Mouse (Mus musculus): ENCODE results near the gene Erg. TPM values are rescaled to one million over a fixed set of nuclear protein-coding genes. Genes with fewer than 3 reads are reported as not detected.

Erg gene
- polyA plus RNA-seq, 1 experiment from 2014 or later, result 0.75 TPM

DNA sequence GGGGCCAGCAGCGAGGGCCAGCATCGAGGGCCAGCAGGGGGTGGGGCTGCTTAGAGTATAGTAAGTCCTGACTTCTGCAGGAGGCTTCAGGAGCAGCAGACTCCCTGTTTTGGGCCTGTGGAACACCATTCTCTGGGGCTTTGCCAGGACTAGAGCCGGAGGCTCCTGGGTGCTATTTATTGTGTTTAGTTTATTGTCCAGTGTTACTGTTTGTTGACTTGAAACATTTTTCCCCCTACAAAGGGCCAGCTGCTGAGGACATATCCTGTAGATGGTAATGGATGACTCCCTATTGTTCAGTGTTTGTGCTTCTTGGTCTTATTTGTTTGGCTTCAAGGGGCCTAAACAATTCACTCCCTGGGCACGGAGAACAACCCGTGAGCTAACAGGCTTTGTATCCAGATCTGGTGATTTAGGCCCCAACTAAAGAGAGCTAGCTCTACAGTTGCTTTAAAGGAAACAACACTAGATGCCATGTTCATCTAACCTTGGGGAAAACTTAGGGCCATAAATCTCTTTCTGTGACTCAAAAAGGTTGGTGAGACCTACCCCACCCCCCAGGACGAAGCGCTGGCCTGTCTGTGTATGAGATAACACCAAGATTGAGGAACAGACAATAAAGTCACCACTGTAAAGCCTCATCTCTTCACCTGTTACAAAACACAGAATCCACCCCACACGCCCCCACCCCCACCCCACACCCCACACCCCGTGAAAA, 137.6 kb downstream of the Erg start:
- ATAC-seq, result no peak
- WGBS, result 72% methylated on average over 9 of the region's 9 CpGs

GRCm38 (mm10) chr16:95447896-95448295, 138.5 kb downstream of the Erg start:
- H3K9me3 ChIP-seq (replicated peaks; ENCODE audit: control insufficient read depth, low read length), result no peaks in the 10 kb centered on the region

More for the DNA sequence above, 137.6 kb downstream of the Erg start:
- DNase-seq (ENCODE audit: low spot score), result no peak
- no peaks in the 10 kb centered on the region for H3K27me3 ChIP-seq (replicated peaks; ENCODE audit: control insufficient read depth, insufficient read depth, low read length)
- H3K9ac ChIP-seq (ENCODE audit: low read length), result no peak overlapping the region
- H3K4me1 ChIP-seq (ENCODE audit: control insufficient read depth, insufficient read depth, low read length), result no peaks in the 10 kb centered on the region
- no peak overlapping the region for H3K4me2 ChIP-seq (ENCODE audit: low read length)
- H3K9me3 ChIP-seq (replicated peaks; ENCODE audit: control insufficient read depth, low read length), result no peaks in the 10 kb centered on the region
- H3K4me3 ChIP-seq (ENCODE audit: low read depth, low read length), result no peak overlapping the region
- H3K36me3 ChIP-seq (ENCODE audit: control insufficient read depth, insufficient read depth, low read length), result no peaks in the 10 kb centered on the region
- no peak overlapping the region for H3K27ac ChIP-seq (ENCODE audit: low read depth, low read length)

GRCm38 (mm10) chr16:95446368-95446767, 140.0 kb downstream of the Erg start:
- Histone ChIP-seq H3K36me3 (ENCODE audit: control insufficient read depth, insufficient read depth, low read length) (no peaks in the 10 kb centered on the region), H3K27me3 (replicated peaks; ENCODE audit: control insufficient read depth, insufficient read depth, low read length) (no peaks in the 10 kb centered on the region), H3K9ac (ENCODE audit: low read length) (no peak overlapping the region), H3K4me2 (ENCODE audit: low read length) (no peak overlapping the region), H3K4me3 (ENCODE audit: low read depth, low read length) (no peak overlapping the region), H3K27ac (ENCODE audit: low read depth, low read length) (no peak overlapping the region), H3K9me3 (replicated peaks; ENCODE audit: control insufficient read depth, low read length) (no peaks in the 10 kb centered on the region), H3K4me1 (ENCODE audit: control insufficient read depth, insufficient read depth, low read length) (no peaks in the 10 kb centered on the region)
- DNase-seq (ENCODE audit: low spot score) (no peak), ATAC-seq (no peak)
- WGBS, result 82% methylated on average over 2 of the region's 2 CpGs

More at GRCm38 (mm10) chr16:95447896-95448295, 138.5 kb downstream of the Erg start:
- ATAC-seq (no peak), DNase-seq (ENCODE audit: low spot score) (no peak)
- no peak overlapping the region for H3K9ac ChIP-seq (ENCODE audit: low read length)
- H3K4me3 ChIP-seq (ENCODE audit: low read depth, low read length), result no peak overlapping the region
- H3K27ac ChIP-seq (ENCODE audit: low read depth, low read length), result no peak overlapping the region
- 92% methylated on average over 4 of the region's 4 CpGs for WGBS
- no peak overlapping the region for H3K4me2 ChIP-seq (ENCODE audit: low read length)
- no peaks in the 10 kb centered on the region for H3K27me3 ChIP-seq (replicated peaks; ENCODE audit: control insufficient read depth, insufficient read depth, low read length)
- H3K4me1 ChIP-seq (ENCODE audit: control insufficient read depth, insufficient read depth, low read length), result no peaks in the 10 kb centered on the region
- H3K36me3 ChIP-seq (ENCODE audit: control insufficient read depth, insufficient read depth, low read length), result no peaks in the 10 kb centered on the region

DNA sequence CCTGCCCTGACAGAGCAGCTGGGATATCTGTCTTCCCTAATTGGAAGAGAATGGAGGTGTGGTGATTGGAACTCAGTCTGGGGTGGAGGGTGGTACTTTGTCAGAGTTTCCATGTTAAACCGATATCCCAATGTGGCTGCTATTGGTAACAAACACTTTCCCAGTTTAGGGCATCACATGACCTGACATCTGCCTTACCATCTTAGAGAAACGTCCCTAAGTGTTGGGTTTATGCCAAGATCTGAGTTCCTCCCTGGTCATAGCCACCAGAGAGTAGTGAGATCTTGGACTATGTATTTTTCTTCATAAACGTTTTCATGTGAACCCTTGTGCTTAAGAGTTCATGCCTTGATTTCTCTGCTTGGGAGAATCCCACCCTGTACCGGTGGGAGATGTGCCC, 144.4 kb downstream of the Erg start:
- Histone ChIP-seq H3K4me3 (ENCODE audit: low read depth, low read length) (no peak overlapping the region), H3K27ac (ENCODE audit: low read depth, low read length) (no peak overlapping the region), H3K4me1 (ENCODE audit: control insufficient read depth, insufficient read depth, low read length) (no peaks in the 10 kb centered on the region), H3K36me3 (ENCODE audit: control insufficient read depth, insufficient read depth, low read length) (no peaks in the 10 kb centered on the region), H3K4me2 (ENCODE audit: low read length) (no peak overlapping the region), H3K9ac (ENCODE audit: low read length) (no peak overlapping the region), H3K27me3 (replicated peaks; ENCODE audit: control insufficient read depth, insufficient read depth, low read length) (no peaks in the 10 kb centered on the region), H3K9me3 (replicated peaks; ENCODE audit: control insufficient read depth, low read length) (no peaks in the 10 kb centered on the region)
- DNase-seq (ENCODE audit: low spot score) (no peak), ATAC-seq (no peak)
- 69% methylated on average over 4 of the region's 4 CpGs for WGBS

DNA sequence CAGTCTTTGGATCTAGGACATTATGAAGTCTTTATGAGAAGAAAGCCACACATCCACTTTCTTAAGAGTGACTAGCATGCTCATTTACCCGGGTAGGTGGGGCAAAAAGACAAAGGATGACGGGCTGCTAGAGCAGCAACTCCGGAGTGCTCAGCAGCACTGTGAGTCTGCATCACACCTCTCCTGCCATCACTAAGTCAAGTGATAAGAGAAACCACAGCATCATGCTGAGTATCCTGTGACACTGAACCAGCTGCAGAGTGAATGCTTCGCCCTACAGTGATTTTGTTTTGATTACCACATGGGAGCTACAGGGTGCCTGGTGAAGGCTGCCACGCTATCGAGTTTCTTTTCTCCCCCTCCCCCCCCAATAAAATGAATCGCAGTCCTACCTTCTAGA, 145.2 kb downstream of the Erg start:
- Histone ChIP-seq H3K9me3 (replicated peaks; ENCODE audit: control insufficient read depth, low read length) (no peaks in the 10 kb centered on the region), H3K27me3 (replicated peaks; ENCODE audit: control insufficient read depth, insufficient read depth, low read length) (no peaks in the 10 kb centered on the region), H3K4me1 (ENCODE audit: control insufficient read depth, insufficient read depth, low read length) (no peaks in the 10 kb centered on the region), H3K27ac (ENCODE audit: low read depth, low read length) (no peak overlapping the region), H3K4me3 (ENCODE audit: low read depth, low read length) (no peak overlapping the region), H3K4me2 (ENCODE audit: low read length) (no peak overlapping the region), H3K9ac (ENCODE audit: low read length) (no peak overlapping the region), H3K36me3 (ENCODE audit: control insufficient read depth, insufficient read depth, low read length) (no peaks in the 10 kb centered on the region)
- DNase-seq (ENCODE audit: low spot score) (no peak), ATAC-seq (no peak)
- WGBS, result 69% methylated on average over 7 of the region's 7 CpGs

DNA sequence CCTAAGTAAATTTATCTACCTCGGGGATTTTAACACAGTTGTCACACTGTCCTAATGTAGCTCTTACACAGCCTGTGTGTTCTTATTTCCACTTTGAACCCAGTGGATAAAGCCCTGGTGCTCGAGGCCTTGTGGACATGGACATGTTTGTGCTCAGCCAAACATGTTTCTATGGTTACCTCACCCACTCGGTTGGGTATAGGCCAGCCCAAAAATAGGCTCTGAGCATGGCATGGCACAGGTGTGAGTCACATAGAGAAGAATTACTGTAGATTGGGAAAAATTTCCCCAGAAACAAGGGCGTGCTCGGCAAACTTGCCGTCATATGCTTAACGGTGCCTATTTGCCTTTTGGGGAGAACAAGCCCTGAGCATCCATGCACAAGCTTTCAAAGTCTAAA, 146.1 kb downstream of the Erg start:
- Histone ChIP-seq H3K36me3 (ENCODE audit: control insufficient read depth, insufficient read depth, low read length) (no peaks in the 10 kb centered on the region), H3K4me1 (ENCODE audit: control insufficient read depth, insufficient read depth, low read length) (no peaks in the 10 kb centered on the region), H3K4me2 (ENCODE audit: low read length) (no peak overlapping the region), H3K9me3 (replicated peaks; ENCODE audit: control insufficient read depth, low read length) (no peaks in the 10 kb centered on the region), H3K4me3 (ENCODE audit: low read depth, low read length) (no peak overlapping the region), H3K27me3 (replicated peaks; ENCODE audit: control insufficient read depth, insufficient read depth, low read length) (no peaks in the 10 kb centered on the region), H3K9ac (ENCODE audit: low read length) (no peak overlapping the region), H3K27ac (ENCODE audit: low read depth, low read length) (no peak overlapping the region)
- DNase-seq (ENCODE audit: low spot score) (no peak), ATAC-seq (no peak)
- whole genome bisulfite sequencing, result 80% methylated on average over 7 of the region's 7 CpGs

GRCm38 (mm10) chr16:95439794-95440193, 146.6 kb downstream of the Erg start:
- 74% methylated on average over 8 of the region's 8 CpGs for WGBS
- no peak overlapping the region for H3K4me3 ChIP-seq (ENCODE audit: low read depth, low read length)
- no peak overlapping the region for H3K27ac ChIP-seq (ENCODE audit: low read depth, low read length)
- H3K36me3 ChIP-seq (ENCODE audit: control insufficient read depth, insufficient read depth, low read length), result no peaks in the 10 kb centered on the region
- no peak overlapping the region for H3K4me2 ChIP-seq (ENCODE audit: low read length)
- H3K9me3 ChIP-seq (replicated peaks; ENCODE audit: control insufficient read depth, low read length), result no peaks in the 10 kb centered on the region
- H3K4me1 ChIP-seq (ENCODE audit: control insufficient read depth, insufficient read depth, low read length), result no peaks in the 10 kb centered on the region
- no peak for ATAC-seq
- no peak for DNase-seq (ENCODE audit: low spot score)
- no peaks in the 10 kb centered on the region for H3K27me3 ChIP-seq (replicated peaks; ENCODE audit: control insufficient read depth, insufficient read depth, low read length)
- no peak overlapping the region for H3K9ac ChIP-seq (ENCODE audit: low read length)

- ATAC-seq, result no peak
Observed at GRCm38 (mm10) chr16:95438848-95439540, 147.4 kb downstream of the Erg start.

DNA sequence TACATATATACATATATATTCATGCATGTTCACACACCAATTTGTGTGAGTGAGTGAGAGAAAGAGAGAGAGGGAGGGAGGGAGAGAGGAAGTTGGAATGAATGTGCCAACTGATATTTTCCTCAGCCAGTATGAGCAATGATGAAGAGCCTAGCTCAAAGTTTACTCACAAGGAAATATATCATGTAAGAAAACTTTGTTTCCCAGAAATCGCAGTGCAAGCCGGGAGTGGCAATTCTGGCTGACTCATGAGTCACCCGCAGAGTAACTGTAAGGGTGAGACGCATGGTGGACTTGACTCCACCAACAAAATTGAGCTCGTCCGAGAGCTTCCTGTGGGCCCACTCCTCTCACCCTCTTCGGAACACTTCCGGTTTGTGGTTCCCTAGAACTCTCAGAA, 149.8 kb downstream of the Erg start:
- DNase-seq (ENCODE audit: low spot score) (no peak), ATAC-seq (no peak)
- H3K27me3 ChIP-seq (replicated peaks; ENCODE audit: control insufficient read depth, insufficient read depth, low read length), result no peaks in the 10 kb centered on the region
- H3K4me3 ChIP-seq (ENCODE audit: low read depth, low read length), result no peak overlapping the region
- no peaks in the 10 kb centered on the region for H3K9me3 ChIP-seq (replicated peaks; ENCODE audit: control insufficient read depth, low read length)
- no peak overlapping the region for H3K27ac ChIP-seq (ENCODE audit: low read depth, low read length)
- H3K4me1 ChIP-seq (ENCODE audit: control insufficient read depth, insufficient read depth, low read length), result no peaks in the 10 kb centered on the region
- WGBS, result 91% methylated on average over 8 of the region's 8 CpGs
- no peak overlapping the region for H3K9ac ChIP-seq (ENCODE audit: low read length)
- H3K36me3 ChIP-seq (ENCODE audit: control insufficient read depth, insufficient read depth, low read length), result no peaks in the 10 kb centered on the region
- H3K4me2 ChIP-seq (ENCODE audit: low read length), result no peak overlapping the region

More at GRCm38 (mm10) chr16:95438848-95439540, 147.4 kb downstream of the Erg start:
- H3K9ac ChIP-seq (ENCODE audit: low read length), result no peak overlapping the region
- no peak overlapping the region for H3K4me2 ChIP-seq (ENCODE audit: low read length)
- no peak for DNase-seq (ENCODE audit: low spot score)
- H3K4me1 ChIP-seq (ENCODE audit: control insufficient read depth, insufficient read depth, low read length), result no peaks in the 10 kb centered on the region
- WGBS, result 82% methylated on average over 17 of the region's 17 CpGs
- no peaks in the 10 kb centered on the region for H3K27me3 ChIP-seq (replicated peaks; ENCODE audit: control insufficient read depth, insufficient read depth, low read length)
- H3K4me3 ChIP-seq (ENCODE audit: low read depth, low read length), result no peak overlapping the region
- no peaks in the 10 kb centered on the region for H3K9me3 ChIP-seq (replicated peaks; ENCODE audit: control insufficient read depth, low read length)
- H3K36me3 ChIP-seq (ENCODE audit: control insufficient read depth, insufficient read depth, low read length), result no peaks in the 10 kb centered on the region
- no peak overlapping the region for H3K27ac ChIP-seq (ENCODE audit: low read depth, low read length)

All from forebrain, embryonic 14.5 days (tissue).